Mouse (Mus musculus): ENCODE data around the gene Pgghg. TPM values are rescaled to one million over a fixed set of nuclear protein-coding genes. Genes with fewer than 3 reads are reported as not detected.

Gene Pgghg
- total RNA-seq (2015), result 8.7 and 9.3 TPM in 2 replicates
- total RNA-seq (2017), result 7.8 and 10.2 TPM in 2 replicates

DNA sequence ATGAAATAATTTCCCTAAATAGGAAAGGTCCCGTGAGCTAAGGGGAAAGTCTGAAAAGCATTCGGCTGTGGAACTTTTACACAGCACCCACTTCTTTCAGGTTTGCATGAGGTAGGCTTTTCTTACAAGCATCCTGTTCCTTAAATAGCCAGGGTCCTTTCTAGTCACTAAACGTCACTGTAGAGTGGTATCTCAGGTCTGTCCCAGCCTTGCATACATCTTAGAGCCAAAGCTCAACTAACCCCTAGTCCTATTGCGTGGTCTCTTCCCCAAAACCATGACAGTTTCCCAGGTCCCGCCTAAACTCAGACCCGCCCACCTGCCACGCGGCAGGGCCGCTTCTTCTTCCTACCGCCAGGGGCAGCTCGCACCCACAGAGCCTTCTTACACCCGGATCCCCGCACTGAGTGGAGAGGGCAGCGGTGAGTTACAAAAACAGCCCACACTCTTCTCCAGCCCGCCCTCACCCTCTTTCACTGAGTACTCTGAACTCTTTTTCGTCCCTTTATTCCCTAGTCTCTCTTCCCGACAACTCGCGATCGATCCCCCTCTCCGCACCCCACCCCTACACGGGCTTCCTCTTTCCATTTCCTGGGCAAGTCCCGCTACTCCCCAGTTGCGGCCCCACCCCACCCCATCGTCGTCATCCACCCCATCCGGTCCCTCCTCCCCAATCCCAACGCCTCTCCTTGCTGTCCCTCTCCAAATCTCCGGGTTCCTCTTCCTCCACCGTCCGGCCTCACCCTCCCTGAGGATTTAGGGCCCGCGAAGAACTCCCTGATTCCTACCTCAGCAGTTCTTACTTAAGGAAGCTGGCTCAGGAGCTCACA, at the start of gene Pgghg:
Gene Pgghg, plus strand, starts transcription at position 170 of the 830 bp plus-strand sequence.
- peak; percentile 88 for ATAC-seq (ENCODE audit: poor library complexity, severe bottlenecking)

DNA sequence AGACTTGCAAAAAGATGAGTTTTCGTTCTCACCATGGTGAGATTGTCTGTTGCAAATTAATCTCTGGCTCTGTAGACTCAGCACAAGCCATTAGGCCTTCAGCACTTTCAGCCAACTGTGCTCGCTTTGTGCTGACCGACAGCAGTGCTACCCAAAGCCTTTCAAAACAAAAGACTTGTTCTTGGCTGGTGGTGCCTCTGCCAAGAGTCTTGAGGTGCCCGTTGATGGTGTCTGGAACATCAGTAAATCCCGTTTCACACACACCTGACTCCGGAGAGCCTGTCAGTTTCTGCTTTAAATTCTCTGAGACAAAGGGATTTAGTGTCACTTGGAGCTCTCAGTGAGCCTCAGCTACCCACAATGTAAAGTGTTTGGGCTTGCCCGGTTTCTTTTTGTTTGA, 47.2 kb upstream of the Pgghg start:
- no peak for ATAC-seq (ENCODE audit: poor library complexity, severe bottlenecking)

DNA sequence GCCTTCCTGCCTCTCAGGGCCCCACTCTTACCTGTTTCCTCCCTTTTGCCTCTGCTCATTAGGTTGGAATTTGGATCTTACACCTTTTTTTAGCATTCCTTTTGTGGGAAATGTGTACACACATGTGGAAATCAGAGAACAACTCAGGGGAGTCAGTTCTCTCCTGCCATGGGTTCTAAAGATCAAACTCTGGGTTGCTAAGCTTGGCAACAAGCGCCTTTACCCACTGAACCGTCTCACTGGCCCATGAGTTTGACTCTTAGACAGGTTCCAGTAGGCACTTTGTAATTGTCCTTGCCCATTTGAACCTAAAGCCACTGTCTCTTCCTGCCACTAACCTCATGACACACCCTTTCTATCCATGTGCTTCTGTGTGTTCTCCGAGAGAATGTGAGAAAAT, 46.6 kb upstream of the Pgghg start:
- no peak for ATAC-seq (ENCODE audit: poor library complexity, severe bottlenecking)

DNA sequence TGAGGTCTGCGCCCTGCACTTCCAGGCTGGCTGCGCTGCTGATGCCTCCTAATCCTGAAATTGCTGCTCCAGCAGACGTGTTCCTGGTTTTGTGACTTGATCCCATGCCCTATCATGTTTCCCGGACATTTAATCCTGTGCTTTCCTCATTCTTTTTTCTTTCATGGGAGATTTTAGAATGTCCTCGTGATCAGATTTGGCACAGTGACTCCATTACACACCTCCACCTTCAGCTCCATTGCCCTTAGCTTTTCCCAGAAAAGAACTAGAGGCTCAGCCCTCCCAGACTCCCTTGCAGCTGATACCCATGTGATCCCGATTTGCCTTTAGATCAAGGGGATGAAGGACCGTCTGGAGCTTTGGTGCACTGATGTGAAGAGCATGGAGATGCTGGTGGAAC, 43.3 kb upstream of the Pgghg start:
- no peak for ATAC-seq (ENCODE audit: poor library complexity, severe bottlenecking)

DNA sequence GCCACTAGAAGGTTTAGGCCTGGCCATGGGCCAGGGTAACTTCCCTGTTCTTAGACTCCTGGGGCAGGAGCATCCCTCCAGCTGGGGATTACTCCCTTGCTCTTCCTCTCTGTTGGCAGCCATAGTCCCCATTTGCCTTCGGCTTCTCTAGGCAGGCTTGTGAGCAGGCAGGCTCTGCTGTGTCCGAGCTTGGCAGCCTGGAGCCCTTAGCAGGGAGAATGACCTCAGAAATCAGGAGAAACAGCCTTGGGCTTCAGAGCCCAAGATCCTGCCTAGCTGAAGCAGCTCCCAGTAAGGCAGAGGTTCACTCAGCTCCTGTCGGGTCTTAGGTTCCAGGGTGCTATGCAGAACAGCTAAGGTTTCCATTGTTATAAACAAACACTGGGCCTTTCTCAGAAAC, 42.1 kb upstream of the Pgghg start:
- no peak for ATAC-seq (ENCODE audit: poor library complexity, severe bottlenecking)

DNA sequence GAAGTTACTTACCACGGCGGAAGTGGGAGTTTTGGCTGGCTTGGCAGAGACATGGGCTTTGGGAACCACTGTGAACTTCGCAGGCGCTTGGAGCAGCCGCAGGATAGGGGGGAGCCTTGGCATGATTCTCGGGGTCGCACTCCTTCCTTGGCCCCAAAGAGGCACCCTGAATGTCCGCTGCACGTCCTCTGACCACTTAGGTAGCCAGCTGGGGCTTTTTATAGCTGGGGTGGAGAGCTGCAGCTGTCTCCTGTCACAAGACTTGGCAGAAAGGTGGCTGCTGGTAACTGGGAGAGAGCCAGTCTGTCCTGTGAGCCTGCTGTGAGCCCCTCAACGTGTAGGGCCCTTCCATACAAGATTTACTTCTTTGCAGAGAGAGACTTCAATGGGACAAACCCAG, 41.0 kb upstream of the Pgghg start, which contains the start of gene Cox8b:
Gene Cox8b, minus strand, starts transcription at position 227 of the 400 bp plus-strand sequence.
- no peak for ATAC-seq (ENCODE audit: poor library complexity, severe bottlenecking)

DNA sequence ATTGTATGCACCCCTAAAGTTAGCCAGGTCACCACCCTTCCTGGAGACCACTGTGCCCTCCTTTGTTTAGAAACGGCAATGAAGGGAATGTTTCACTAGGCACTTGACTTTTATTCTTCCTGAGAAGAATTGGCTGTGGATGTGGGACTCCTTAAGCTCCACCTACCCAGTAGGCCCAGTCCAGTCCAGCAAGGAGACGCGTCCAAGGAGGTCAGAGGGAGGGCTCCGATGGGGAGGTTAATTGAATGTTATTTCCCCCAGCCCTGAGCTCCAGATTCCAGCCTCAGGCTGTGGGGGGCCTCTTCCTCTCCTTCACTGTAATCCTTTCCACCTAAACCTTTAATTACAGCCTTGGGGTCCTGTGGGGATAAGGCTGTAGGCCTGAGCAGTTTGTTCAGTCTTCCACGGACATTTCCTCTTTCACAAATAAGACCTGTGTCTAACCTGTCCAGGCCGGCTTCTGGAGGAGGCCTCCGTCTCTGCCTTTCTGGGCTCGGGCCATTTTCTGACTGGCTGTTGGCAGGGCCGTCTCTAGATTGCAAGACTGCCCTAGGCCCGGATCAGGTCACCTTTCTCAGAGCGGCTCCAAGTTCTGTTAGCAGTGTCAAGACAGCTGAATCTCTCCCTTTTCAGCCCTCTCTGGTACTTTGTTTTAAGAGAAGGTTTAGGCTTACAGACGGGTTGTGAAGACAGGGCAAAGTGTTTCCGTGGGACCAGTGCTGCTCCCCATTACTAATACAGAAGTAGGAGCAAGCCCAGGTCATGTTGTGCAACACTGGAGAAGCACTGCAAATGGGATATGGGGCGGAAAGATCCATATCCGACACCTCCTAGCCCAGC, 38.9 kb upstream of the Pgghg start:
- ATAC-seq (ENCODE audit: poor library complexity, severe bottlenecking), result no peak

DNA sequence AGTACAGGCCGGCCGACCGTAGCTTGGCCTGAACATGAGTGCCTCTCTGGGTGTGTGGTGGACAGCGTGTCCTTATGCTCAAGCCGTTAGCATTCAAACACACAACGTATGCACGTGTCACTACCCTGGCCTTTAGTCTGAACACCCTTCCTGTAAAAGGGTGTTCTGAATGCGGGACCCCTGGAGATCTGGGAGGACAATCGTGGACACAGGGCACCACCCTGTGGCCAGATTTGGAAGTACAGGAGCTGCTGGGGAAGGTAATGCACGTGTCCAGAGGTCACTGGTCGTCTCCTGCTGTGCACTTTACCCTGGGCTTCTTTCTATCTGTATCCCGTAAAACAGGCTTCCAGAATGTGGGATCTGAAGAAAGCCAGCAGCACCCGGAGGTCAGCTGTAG, 38.0 kb upstream of the Pgghg start:
- ATAC-seq (ENCODE audit: poor library complexity, severe bottlenecking), result peak; percentile 89

DNA sequence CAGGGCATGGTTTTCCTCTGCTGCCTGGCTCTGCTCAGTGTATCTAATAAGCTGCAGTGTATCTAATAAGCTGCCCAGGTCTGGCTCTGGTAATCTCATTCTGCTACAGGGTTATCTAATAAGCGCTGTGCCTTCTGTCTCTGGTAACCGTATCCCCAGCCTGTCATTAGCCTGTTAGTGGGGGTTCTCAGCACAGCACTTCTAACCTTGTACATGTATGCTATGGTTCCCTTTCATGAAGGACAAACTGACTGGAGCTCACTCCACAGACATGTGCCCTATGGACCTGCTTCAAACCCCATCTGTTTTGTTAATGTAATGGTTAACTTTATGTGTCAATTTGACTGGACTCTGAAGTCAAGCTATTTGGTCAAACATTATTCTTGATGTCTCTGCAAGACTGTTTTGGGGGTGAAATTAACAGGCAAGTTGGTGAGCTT, 35.5 kb upstream of the Pgghg start:
- no peak for ATAC-seq (ENCODE audit: poor library complexity, severe bottlenecking)

DNA sequence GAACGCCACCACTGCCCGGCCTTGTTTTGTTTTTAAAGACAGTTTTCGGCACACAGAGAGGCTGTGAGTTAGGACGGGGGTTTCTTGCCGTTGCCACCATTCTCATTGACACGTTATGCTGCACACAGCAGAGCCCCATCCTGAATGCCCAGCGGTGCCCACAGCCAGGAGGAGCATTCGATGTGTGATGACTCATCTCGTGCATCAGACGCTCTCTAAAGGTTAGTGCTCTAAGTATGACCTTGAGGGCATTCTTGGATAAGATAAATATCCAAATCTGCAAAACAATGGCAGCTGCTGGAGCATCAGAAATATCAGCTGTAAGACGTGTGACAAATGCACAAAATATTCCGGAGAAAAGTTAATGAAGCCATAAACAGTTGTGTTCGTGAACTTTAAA, 34.1 kb upstream of the Pgghg start:
- no peak for ATAC-seq (ENCODE audit: poor library complexity, severe bottlenecking)

DNA sequence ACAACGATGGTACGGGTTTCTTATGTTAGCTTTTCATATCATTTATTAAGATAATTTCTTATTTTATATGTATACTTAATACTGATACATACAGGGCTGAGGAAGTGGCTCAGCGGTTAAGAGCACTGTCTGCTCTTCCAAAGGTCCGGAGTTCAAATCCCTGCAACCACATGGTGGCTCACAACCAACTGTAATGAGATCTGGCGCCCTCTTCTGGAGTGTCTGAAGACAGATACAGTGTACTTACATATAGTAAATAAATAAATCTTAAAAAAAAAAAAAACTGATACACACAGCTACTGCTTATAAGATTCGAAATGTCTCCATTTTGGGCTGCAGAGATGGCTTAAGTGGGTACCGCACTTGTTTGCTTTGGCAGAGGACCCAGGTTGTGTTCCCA, 33.5 kb upstream of the Pgghg start:
- no peak for ATAC-seq (ENCODE audit: poor library complexity, severe bottlenecking)

DNA sequence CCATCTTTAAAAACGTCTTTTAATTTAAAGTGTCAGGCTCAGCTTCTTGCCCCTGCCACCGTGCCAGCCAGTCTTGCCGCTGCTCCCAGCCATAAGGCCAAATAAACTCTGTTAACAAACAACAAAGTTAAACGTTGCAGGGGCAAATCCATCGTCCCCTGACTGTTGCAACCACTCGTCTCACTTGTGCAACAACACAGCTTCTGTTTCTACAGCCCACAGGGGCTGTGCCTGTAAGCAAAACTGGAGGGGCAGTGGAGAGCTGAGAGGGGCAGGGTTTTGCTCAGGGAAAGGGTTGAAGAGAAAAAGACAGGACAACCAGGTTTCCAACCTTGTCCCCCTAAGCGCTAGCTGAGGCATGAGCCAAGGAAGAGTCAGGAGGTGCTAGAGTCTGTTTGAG, 33.0 kb upstream of the Pgghg start:
- ATAC-seq (ENCODE audit: poor library complexity, severe bottlenecking), result peak; percentile 14

DNA sequence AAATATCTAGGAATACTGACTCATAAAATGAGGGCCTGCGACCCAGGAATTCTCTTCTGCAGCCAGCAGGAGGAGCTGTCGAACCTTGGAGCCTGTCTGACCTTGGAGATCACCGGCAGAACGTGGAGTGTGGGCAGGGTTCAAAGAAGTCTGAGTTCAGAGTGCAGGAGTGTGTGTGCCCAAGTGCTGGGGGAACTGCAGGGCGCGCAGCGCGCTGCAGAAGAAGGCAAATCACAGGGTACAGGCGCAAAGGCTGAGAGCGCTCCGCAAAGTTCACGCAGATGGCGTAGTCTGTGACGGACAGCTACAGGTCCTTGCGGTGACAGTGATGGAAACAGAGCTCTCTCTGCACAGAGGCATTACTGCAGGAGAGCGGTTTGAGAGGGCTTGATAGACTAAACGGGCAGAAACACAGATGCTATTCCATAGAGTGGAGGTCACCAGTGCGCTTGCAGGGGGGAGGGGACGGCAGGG, 32.5 kb upstream of the Pgghg start:
- peak; percentile 95 for ATAC-seq (ENCODE audit: poor library complexity, severe bottlenecking)

DNA sequence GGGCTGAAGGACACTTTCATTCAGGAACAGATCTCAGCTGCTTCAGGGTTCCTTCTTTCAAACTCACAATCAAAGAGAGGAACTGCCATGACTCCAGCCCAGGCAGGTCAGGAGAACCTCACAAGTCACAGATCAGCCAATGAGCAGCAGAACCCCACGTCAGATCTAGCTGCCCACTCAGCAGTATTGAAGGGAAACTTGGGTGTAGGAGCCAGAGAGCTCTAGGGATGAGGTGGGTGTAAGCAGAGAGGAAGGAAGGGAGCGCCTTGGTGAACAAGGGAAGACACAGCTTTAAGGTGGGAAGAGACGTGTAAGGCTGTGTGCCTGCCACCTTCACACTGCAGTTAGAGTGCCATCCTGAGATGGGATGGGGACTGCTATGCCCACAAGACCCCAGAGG, 28.9 kb upstream of the Pgghg start:
- ATAC-seq (ENCODE audit: poor library complexity, severe bottlenecking), result no peak

DNA sequence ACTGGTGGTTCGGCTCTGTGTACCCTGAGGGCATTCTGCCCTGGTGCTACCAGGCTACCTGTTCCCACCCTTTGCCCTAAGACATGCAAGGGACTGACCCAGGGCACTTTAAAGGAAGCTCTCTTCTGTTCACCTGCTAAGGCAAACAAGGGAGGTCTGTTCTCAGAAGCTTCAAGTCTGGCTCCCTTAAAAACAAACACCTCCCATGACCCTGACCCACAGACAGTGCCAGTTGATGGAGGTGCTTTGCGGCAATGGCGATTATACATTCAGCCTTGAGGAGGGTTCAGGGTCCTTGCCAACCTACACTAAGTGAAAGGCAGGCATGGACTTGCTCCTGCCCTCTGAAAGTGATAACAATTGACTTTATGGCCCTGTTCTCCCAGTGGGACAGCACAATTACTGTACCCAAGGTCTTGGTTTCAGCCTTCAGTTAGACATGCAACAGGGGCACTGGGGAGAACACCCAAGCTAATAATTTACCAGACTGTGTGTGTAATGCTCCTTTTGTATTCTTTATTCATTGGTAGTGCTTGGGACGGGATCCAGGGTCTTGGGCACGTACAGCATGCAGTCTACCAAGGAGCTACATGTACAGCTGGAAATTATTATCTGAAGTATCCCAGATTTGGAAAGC, 28.2 kb upstream of the Pgghg start:
- no peak for ATAC-seq (ENCODE audit: poor library complexity, severe bottlenecking)

DNA sequence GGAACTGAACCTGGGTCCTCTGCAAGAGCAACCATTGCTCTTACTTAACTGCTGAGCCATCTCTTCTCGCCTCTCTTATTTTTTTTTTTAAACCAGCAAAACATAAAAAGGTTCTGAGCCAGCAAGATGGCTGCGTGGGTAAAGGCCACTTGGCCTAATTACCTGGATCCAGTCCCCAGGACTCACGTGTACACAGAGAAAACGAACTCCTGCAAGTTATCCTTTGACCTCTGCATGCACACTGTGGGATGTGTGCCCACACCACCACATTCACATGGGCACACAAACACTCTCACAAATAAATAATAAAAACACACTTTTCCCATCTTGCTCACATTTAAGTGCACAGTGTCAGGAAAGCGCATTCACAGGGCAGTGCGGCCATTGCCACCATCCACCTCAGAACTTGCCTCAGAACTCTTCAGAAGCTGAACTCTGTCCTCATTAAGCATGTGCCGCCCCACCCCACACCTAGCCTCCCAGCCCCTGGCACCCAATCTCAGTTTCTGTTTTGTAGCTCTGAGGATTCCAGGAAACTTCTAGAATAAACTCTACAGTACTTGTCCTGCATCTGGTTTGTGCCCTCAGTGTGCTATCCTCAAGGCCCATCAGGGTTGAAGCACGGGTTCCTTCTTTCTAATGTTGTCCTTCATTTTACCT, 27.0 kb upstream of the Pgghg start:
- ATAC-seq (ENCODE audit: poor library complexity, severe bottlenecking), result no peak

DNA sequence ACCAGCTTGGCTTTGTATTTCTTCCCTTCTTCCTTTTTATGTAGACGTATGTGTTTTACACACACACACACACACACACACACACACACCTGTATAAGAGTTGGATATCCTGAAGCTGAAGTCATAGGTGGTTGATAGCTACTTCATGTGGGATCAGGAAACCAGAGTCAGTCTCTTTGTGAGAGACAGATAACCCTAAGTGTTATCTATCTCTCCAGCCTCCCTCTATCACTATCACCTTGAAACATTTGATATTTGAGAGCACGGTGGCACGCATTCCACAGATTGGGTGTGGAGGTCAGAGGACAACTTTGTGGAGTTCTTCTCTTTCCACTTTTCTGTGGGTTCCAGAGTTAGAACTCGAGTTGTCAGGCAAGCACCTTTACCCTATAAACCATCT, 21.3 kb upstream of the Pgghg start:
- ATAC-seq (ENCODE audit: poor library complexity, severe bottlenecking), result no peak

DNA sequence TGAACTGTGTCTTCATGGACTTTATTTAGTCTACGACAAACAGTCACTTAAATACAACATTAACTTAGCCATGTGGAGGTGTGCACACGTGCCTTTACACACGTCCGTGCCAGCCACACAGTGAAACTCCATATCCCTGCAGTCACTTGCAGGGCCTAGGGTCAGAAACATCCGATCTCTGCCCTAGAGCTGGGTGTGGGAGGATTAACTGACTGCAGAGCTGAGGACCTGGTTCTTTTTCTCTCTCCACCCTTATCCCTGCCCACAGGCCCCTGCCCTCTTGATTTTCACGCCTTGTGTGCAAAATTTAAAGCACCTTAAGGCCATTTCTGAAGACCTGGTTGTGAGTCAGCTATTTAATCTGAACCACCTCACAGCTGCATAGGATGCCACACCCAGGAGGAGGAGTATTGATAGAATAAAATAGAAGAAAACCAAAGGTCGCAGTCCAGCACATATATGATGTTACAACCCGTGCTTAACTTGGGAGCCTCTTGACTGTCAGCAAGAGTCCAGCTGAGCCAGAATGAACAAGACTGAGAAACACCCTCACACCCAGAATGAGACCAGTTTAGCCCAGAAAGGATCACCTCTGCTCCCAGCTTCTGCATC, 20.7 kb upstream of the Pgghg start, which contains the start of gene Nlrp6:
Gene Nlrp6, plus strand, starts transcription at position 485 of the 612 bp plus-strand sequence.
- no peak for ATAC-seq (ENCODE audit: poor library complexity, severe bottlenecking)

DNA sequence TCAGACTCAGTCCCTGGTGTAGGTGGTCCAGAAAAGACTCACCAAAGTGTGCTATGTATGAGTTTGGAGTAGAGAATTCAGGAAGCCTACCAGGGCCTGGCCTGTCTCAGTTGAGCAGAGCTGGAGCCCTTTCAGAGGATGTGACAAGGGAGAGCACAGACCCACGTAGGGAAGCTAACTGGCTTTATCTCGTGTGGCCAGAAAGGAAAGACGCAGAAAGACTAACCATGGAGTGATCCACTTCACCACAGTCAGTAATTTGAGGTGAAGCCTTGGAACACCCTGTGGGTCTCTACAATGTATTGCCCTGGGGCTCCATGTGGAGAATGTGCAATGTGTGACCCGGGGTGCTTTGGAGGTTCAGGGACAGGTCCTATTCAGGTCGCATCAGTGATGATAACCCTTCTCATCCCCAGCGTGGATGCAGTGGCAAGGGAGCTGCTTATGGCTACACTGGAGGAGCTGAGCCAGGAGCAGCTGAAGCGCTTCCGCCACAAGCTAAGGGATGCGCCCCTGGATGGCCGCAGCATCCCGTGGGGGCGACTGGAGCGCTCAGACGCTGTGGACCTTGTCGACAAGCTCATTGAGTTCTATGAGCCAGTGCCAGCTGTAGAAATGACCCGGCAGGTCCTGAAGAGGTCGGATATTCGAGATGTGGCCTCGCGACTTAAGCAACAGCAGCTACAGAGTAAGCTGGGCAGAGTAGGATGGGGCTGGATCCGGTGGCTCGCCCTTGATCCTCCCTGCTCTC, 19.8 kb upstream of the Pgghg start:
- no peak for ATAC-seq (ENCODE audit: poor library complexity, severe bottlenecking)
